Mouse (Mus musculus): ENCODE data around the gene Plcd1.

GRCm38 (mm10) chr9:119100177-119100898, 7.0 kb upstream of the Plcd1 start:
- TF ChIP-seq CTCF (IDR thresholded peaks at IDR 0.05; ENCODE audit: control insufficient read depth, insufficient read depth, insufficient read length) (no peak), USF1 (IDR thresholded peaks at IDR 0.05; ENCODE audit: low read depth) (no peak)

All from C2C12 (cell line).